Mouse (Mus musculus) CH12.LX (cell line): ENCODE results near the gene Npl. TPM values are rescaled to one million over a fixed set of nuclear protein-coding genes. Genes with fewer than 3 reads are reported as not detected.

Experiments
- DNase-seq: peaks from one replicate; pipeline ENCODE4 v3.0.0-alpha.2; 2013; ENCODE audit errors: extremely low read depth
- H3K27ac ChIP-seq: 2 replicates; pipeline ENCODE4 v1.5.1; 2012; ENCODE audit warnings: low read depth, mild to moderate bottlenecking, control low read depth, moderate library complexity; ENCODE audit not compliant: insufficient read depth
- H3K27me3 ChIP-seq: replicated peaks from 2 replicates; pipeline ENCODE3; 2012; ENCODE audit warnings: inconsistent platforms
- H3K36me3 ChIP-seq, 2 experiments: replicated peaks in 1 of 2; 2 replicates each; pipeline versions ENCODE3 to v1.6.1; 2012; ENCODE audit warnings: inconsistent platforms in 1 of 2, low read length in 1 of 2, mild to moderate bottlenecking in 1 of 2, mixed read lengths in 1 of 2, moderate library complexity in 1 of 2; ENCODE audit not compliant: control insufficient read depth in 1 of 2, insufficient read depth in 1 of 2
- H3K4me1 ChIP-seq, 2 experiments: 2 replicates each; pipeline ENCODE4 v1.6.1; 2012; ENCODE audit warnings: inconsistent platforms in 1 of 2, moderate library complexity in 1 of 2; ENCODE audit not compliant: insufficient read depth in 2 of 2, control insufficient read depth in 1 of 2
- H3K4me2 ChIP-seq: 2 replicates; pipeline ENCODE4 v1.6.1; 2012; ENCODE audit warnings: low read depth, mild to moderate bottlenecking, control low read depth; ENCODE audit not compliant: poor library complexity, insufficient read depth, severe bottlenecking
- H3K4me3 ChIP-seq, 3 experiments: fragments of 150-350 bp in 1 of 3; sonication (generic) in 1 of 3; replicated peaks in 1 of 3; 2 replicates each; pipeline versions ENCODE3 to v1.5.1; 2011 to 2012; ENCODE audit warnings: low read depth in 2 of 3, low read length in 2 of 3, mild to moderate bottlenecking in 2 of 3, moderate library complexity in 2 of 3, control low read depth in 1 of 3, improper control_type of control experiment in 1 of 3, inconsistent platforms in 1 of 3, mixed read lengths in 1 of 3; ENCODE audit not compliant: poor library complexity in 1 of 3
- H3K79me2 ChIP-seq: replicated peaks from 2 replicates; pipeline ENCODE4 v1.6.1; 2012; ENCODE audit warnings: mild to moderate bottlenecking, moderate library complexity; ENCODE audit not compliant: control insufficient read depth, poor library complexity, insufficient read depth, severe bottlenecking; ENCODE audit errors: extremely low read depth
- H3K9ac ChIP-seq: 2 replicates; pipeline ENCODE4 v1.6.1; 2012; ENCODE audit warnings: low read depth, mild to moderate bottlenecking, control low read depth, moderate library complexity; ENCODE audit not compliant: insufficient read depth
- H3K9me3 ChIP-seq: replicated peaks from 2 replicates; pipeline ENCODE3; 2012; ENCODE audit warnings: low read length, inconsistent platforms, mixed read lengths
- BHLHE40 ChIP-seq: IDR thresholded peaks from 2 replicates; pipeline ENCODE4 v1.6.1; 2011; ENCODE audit warnings: mild to moderate bottlenecking, low read depth, low read length, improper control_type of control experiment
- CTCF ChIP-seq, 2 experiments: IDR thresholded peaks in 1 of 2; conservative IDR thresholded peaks in 1 of 2; 2 replicates each; pipeline ENCODE4 v1.5.1; 2011 to 2012; ENCODE audit warnings: low read depth in 2 of 2, low read length in 2 of 2, improper control_type of control experiment in 1 of 2, inconsistent platforms in 1 of 2, mild to moderate bottlenecking in 1 of 2, moderate library complexity in 1 of 2
- ELF1 ChIP-seq: IDR thresholded peaks from 2 replicates; pipeline ENCODE4 v1.6.1; 2014; ENCODE audit warnings: low read depth, mild to moderate bottlenecking, inconsistent platforms, low read length, improper control_type of control experiment
- EP300 ChIP-seq: IDR thresholded peaks from 2 replicates; pipeline ENCODE4 v1.6.1; 2011; ENCODE audit warnings: low read length, improper control_type of control experiment
- ETS1 ChIP-seq: conservative IDR thresholded peaks from 2 replicates; pipeline ENCODE4 v1.6.1; 2012; ENCODE audit warnings: low read depth, mild to moderate bottlenecking, inconsistent platforms, low read length, improper control_type of control experiment, moderate library complexity
- HCFC1 ChIP-seq: IDR thresholded peaks from 2 replicates; pipeline ENCODE4 v1.6.1; 2012; ENCODE audit warnings: low read depth, mild to moderate bottlenecking, inconsistent platforms, low read length, improper control_type of control experiment
- IRF4 ChIP-seq: IDR thresholded peaks from 2 replicates; pipeline ENCODE4 v1.6.1; 2014; ENCODE audit warnings: low read depth, mild to moderate bottlenecking, inconsistent platforms, low read length, improper control_type of control experiment
- JUN ChIP-seq: IDR thresholded peaks from 2 replicates; pipeline ENCODE4 v1.6.1; 2011; ENCODE audit warnings: low read depth, mild to moderate bottlenecking, low read length, improper control_type of control experiment, moderate library complexity; ENCODE audit not compliant: insufficient read depth
- JUND ChIP-seq: conservative IDR thresholded peaks from 2 replicates; pipeline ENCODE4 v1.6.1; 2011; ENCODE audit warnings: low read depth, low read length, improper control_type of control experiment
- MAZ ChIP-seq: IDR thresholded peaks from 2 replicates; pipeline ENCODE4 v1.6.1; 2012; ENCODE audit warnings: low read depth, mild to moderate bottlenecking, inconsistent platforms, low read length, improper control_type of control experiment, moderate library complexity
- MEF2A ChIP-seq: IDR thresholded peaks from 2 replicates; pipeline ENCODE4 v1.6.1; 2014; ENCODE audit warnings: low read depth, mild to moderate bottlenecking, inconsistent platforms, low read length, improper control_type of control experiment, borderline replicate concordance
- MYC ChIP-seq: IDR thresholded peaks from 2 replicates; pipeline ENCODE4 v1.6.1; 2011; ENCODE audit warnings: low read depth, mild to moderate bottlenecking, improper control_type of control experiment, low read length
- POLR2A ChIP-seq: IDR thresholded peaks from 2 replicates; pipeline ENCODE4 v1.6.1; 2011; ENCODE audit warnings: low read depth, mild to moderate bottlenecking, improper control_type of control experiment, low read length
- TCF12 ChIP-seq: IDR thresholded peaks from 2 replicates; pipeline ENCODE4 v1.6.1; 2014; ENCODE audit warnings: low read depth, mild to moderate bottlenecking, inconsistent platforms, low read length, improper control_type of control experiment
- UBTF ChIP-seq: IDR thresholded peaks from 2 replicates; pipeline ENCODE4 v1.6.1; 2012; ENCODE audit warnings: low read depth, mild to moderate bottlenecking, inconsistent platforms, low read length, improper control_type of control experiment, moderate library complexity
- USF1 ChIP-seq: IDR thresholded peaks from 2 replicates; pipeline ENCODE4 v1.6.1; 2014; ENCODE audit warnings: low read depth, mild to moderate bottlenecking, inconsistent platforms, low read length, improper control_type of control experiment
- USF2 ChIP-seq: conservative IDR thresholded peaks from 2 replicates; pipeline ENCODE4 v1.6.1; 2011; ENCODE audit warnings: low read depth, low read length, improper control_type of control experiment
- ZC3H11A ChIP-seq: IDR thresholded peaks from 2 replicates; pipeline ENCODE4 v1.6.1; 2012; ENCODE audit warnings: low read depth, mild to moderate bottlenecking, inconsistent platforms, low read length, improper control_type of control experiment
- ZNF384 ChIP-seq: IDR thresholded peaks from 2 replicates; pipeline ENCODE4 v1.6.1; 2012; ENCODE audit warnings: low read depth, low read length, improper control_type of control experiment, inconsistent platforms
- dilution Hi-C: fragments of 300-500 bp; cut with MboI; formaldehyde crosslinking; loops from 2 replicates; pipeline ENCODE4 v1.14.3; 2020; ENCODE audit warnings: low sequenced_read_pairs; ENCODE audit not compliant: extremely low pct_unique_long_range_greater_than_20kb, extremely low pct_ligation_motif_present
- in situ Hi-C: fragments of 300-500 bp; cut with MboI; formaldehyde crosslinking; loops from 3 replicates; pipeline ENCODE4 v1.14.3; 2019; ENCODE audit warnings: low sequenced_read_pairs, low pct_ligation_motif_present, low pct_unique_long_range_greater_than_20kb, mixed read lengths
- polyA plus RNA-seq: library from polyadenylated mRNA; unstranded; fragments of >175 nt; gene quantifications from 2 replicates; pipeline ENCODE4 v1.2.1, GENCODE M21; 2012; ENCODE audit warnings: low read depth; ENCODE audit not compliant: insufficient read length
- total RNA-seq, 2 experiments: library from RNA; depleted of rRNA; stranded (reverse); fragments of 300-350 nt in 1 of 2; fragments of >200 nt in 1 of 2; gene quantifications; 2 replicates each; pipeline ENCODE4 v1.2.3; 2012 to 2014

Npl gene
- total and polyA plus RNA-seq, 3 experiments = 0.08 TPM; not detected in 2

DNA sequence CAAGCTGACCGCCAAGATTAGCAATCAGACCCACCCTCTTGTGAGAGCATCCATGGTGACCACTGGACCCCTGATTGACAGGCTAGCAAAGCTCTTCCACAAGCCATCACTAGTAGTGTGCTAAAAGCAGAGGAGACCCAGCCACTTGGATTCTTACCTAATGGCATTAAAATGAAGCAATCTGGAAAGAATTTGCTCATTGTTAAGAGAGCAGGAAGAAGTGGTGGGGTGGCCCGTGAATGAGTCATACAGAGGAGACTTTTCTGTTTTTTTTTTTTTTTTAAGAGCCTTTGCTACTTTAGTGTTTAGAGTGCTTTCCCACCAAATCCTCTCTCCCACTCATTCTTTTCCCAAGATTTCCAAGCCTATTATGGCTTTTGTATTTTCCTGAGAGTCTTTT is 35.9 kb upstream of the Npl start:
- Histone ChIP-seq H3K27ac (no peak overlapping the region), H3K4me1 (peaks cover 16 to 60% of the 10 kb centered on the region in 2 experiments; a peak in 3 of 4 replicates), H3K27me3 (no peaks in the 10 kb centered on the region), H3K79me2 (no peaks in the 10 kb centered on the region), H3K9me3 (peaks cover 2% of the 10 kb centered on the region), H3K36me3 (no peaks in the 10 kb centered on the region), H3K4me3 (no peak overlapping the region), H3K9ac (no peak overlapping the region), H3K4me2 (no peak overlapping the region)
- DNase-seq = peak; percentile 39
- dilution Hi-C loops = no loop called here
- in situ Hi-C loops = no loop called here
- 0 out of 2 replicates have a peak, but pooled peaks have one; percentile 19 for TF ChIP-seq ELF1
- peak; percentile 41; the same call in 1 of the 2 replicates for TF ChIP-seq JUND
- 0 out of 2 replicates have a peak, but pooled peaks have one; percentile 29 for TF ChIP-seq EP300
- peak; percentile 78 for TF ChIP-seq ETS1
- 0 out of 2 replicates have a peak, but pooled peaks have one; percentile 23 for TF ChIP-seq IRF4
- TF ChIP-seq HCFC1 = no peak; the same call in 1 of the 2 replicates
- TF ChIP-seq USF1 = no peak
- TF ChIP-seq BHLHE40 = peak; percentile 45
- 0 out of 2 replicates have a peak, but pooled peaks have one; percentile 37 for TF ChIP-seq MAZ
- TF ChIP-seq ZNF384 = peak; percentile 94
- TF ChIP-seq JUN = peak; percentile 66
- TF ChIP-seq CTCF (conservative IDR thresholded peaks at IDR 0.05 in 1 of 2, IDR thresholded peaks at IDR 0.05 in 1 of 2; ENCODE audit: low read depth in 2 of 2, low read length in 2 of 2) = no peak

- TF ChIP-seq MYC (no peak), USF2 (no peak), MEF2A (0 out of 2 replicates have a peak, but pooled peaks have one; percentile 14), HCFC1 (no peak), EP300 (peak; percentile 65; the same call in 1 of the 2 replicates), POLR2A (no peak), ZC3H11A (no peak), UBTF (no peak), IRF4 (peak; percentile 57), ETS1 (peak; percentile 56), ELF1 (no peak), JUND (peak; percentile 53), MAZ (no peak), TCF12 (no peak), JUN (peak; percentile 6; the same call in 1 of the 2 replicates)
- DNase-seq = peak; percentile 70
- H3K9ac ChIP-seq = no peak overlapping the region
- H3K79me2 ChIP-seq = no peaks in the 10 kb centered on the region
- H3K4me1 ChIP-seq = peaks cover 16 to 56% of the 10 kb centered on the region in 2 experiments; a peak in 3 of 4 replicates
- no peak overlapping the region for H3K27ac ChIP-seq
- H3K36me3 ChIP-seq = no peaks in the 10 kb centered on the region
- dilution Hi-C loops = no loop called here
- no peak overlapping the region for H3K4me2 ChIP-seq
- in situ Hi-C loops = no loop called here
- no peaks in the 10 kb centered on the region for H3K27me3 ChIP-seq
- no peak overlapping the region for H3K4me3 ChIP-seq
- H3K9me3 ChIP-seq = no peaks in the 10 kb centered on the region
Observed at GRCm38 (mm10) chr1:153583189-153583588, 33.3 kb upstream of the Npl start.
